Mouse (Mus musculus): ENCODE data around the gene Atxn7. TPM values are rescaled to one million over a fixed set of nuclear protein-coding genes. Genes with fewer than 3 reads are reported as not detected.

Atxn7 gene
- polyA plus RNA-seq, 1 experiment from 2014 or later: 4.9 TPM

GRCm38 (mm10) chr14:13960482-13961325, 536 bp upstream of the Atxn7 start:
- Histone ChIP-seq H3K27ac (peak overlapping the region; percentile 88), H3K4me2 (peak overlapping the region; percentile 58), H3K4me3 (peak overlapping the region; percentile 87), H3K9me3 (no peaks in the 10 kb centered on the region), H3K36me3 (peaks cover 5% of the 10 kb centered on the region; the same call in 1 of the 2 replicates), H3K4me1 (peaks cover 11% of the 10 kb centered on the region; the same call in 1 of the 2 replicates), H3K27me3 (no peaks in the 10 kb centered on the region), H3K9ac (peak overlapping the region; percentile 96)
- peak; percentile 78 for ATAC-seq (ENCODE audit: insufficient number of reproducible peaks, low FRiP score, low TSS enrichment, low read depth)
- under 1% methylated on average over 64 of the region's 75 CpGs for WGBS

- Histone ChIP-seq H3K4me1 (peaks cover 11% of the 10 kb centered on the region; the same call in 1 of the 2 replicates), H3K9me3 (no peaks in the 10 kb centered on the region), H3K27ac (no peak overlapping the region), H3K9ac (no peak overlapping the region), H3K27me3 (no peaks in the 10 kb centered on the region), H3K4me2 (no peak overlapping the region), H3K4me3 (no peak overlapping the region), H3K36me3 (no peaks in the 10 kb centered on the region)
- ATAC-seq (ENCODE audit: insufficient number of reproducible peaks, low FRiP score, low TSS enrichment, low read depth): no peak
- WGBS: 92% methylated on average over 6 of the region's 6 CpGs
Measured at GRCm38 (mm10) chr14:13962476-13962875, 1.2 kb downstream of the Atxn7 start.

DNA sequence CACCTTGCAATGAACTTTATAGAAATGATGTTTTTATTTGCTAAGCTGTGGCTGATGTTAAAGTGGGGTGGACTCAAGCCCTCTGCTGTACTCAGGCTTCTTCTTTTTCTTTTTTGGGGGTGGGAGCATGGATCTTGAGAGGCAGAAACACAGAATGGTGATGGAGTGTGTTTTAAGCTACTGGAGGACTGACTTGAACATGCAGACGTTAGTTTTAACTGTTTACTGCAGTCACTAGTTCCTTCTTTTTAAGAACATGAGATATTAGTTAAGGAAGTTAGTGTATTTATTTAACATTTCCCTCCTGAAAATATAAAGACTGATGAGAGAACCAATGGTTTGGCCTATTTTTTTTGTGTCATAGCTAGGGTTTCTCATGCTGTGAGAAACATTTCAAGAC, 2.3 kb downstream of the Atxn7 start:
- ATAC-seq (ENCODE audit: insufficient number of reproducible peaks, low FRiP score, low TSS enrichment, low read depth): no peak

GRCm38 (mm10) chr14:13967607-13968006, 6.4 kb downstream of the Atxn7 start:
- WGBS: 53% methylated on average over 1 of the region's 1 CpGs
- no peak for ATAC-seq (ENCODE audit: insufficient number of reproducible peaks, low FRiP score, low TSS enrichment, low read depth)
- Histone ChIP-seq H3K9me3 (no peaks in the 10 kb centered on the region), H3K27ac (no peak overlapping the region), H3K36me3 (no peaks in the 10 kb centered on the region), H3K4me3 (no peak overlapping the region), H3K27me3 (no peaks in the 10 kb centered on the region), H3K9ac (no peak overlapping the region), H3K4me1 (no peaks in the 10 kb centered on the region), H3K4me2 (no peak overlapping the region)

More for the DNA sequence above, 2.3 kb downstream of the Atxn7 start:
- Histone ChIP-seq H3K27me3 (no peaks in the 10 kb centered on the region), H3K36me3 (no peaks in the 10 kb centered on the region), H3K4me3 (no peak overlapping the region), H3K4me2 (no peak overlapping the region), H3K27ac (no peak overlapping the region), H3K9me3 (no peaks in the 10 kb centered on the region), H3K9ac (no peak overlapping the region), H3K4me1 (peaks cover 11% of the 10 kb centered on the region; the same call in 1 of the 2 replicates)
- WGBS: 70% methylated on average over 1 of the region's 1 CpGs

DNA sequence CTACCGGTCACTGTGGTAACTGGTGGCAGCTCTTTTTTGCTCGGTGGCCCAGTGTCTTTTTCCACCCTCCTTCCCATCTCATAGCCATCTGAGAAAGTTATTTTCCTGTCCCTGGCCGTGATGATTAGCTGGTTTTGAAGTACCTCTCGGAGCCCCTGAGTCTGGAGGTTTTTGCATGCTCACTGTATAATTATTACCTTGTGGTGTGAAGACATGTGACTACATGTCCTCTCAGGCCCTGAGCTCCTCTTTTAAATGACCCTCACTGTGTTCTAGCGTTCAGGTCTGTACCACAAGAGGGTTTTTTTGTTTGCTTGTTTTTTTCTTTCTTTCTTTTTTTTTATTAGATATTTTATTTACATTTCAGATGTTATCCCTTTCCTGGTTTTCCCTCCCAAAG, 7.2 kb downstream of the Atxn7 start:
- H3K9me3 ChIP-seq: no peaks in the 10 kb centered on the region
- H3K27ac ChIP-seq: no peak overlapping the region
- no peaks in the 10 kb centered on the region for H3K36me3 ChIP-seq
- no peaks in the 10 kb centered on the region for H3K27me3 ChIP-seq
- WGBS: 52% methylated on average over 5 of the region's 5 CpGs
- no peak overlapping the region for H3K4me3 ChIP-seq
- no peaks in the 10 kb centered on the region for H3K4me1 ChIP-seq
- no peak overlapping the region for H3K4me2 ChIP-seq
- no peak overlapping the region for H3K9ac ChIP-seq
- ATAC-seq (ENCODE audit: insufficient number of reproducible peaks, low FRiP score, low TSS enrichment, low read depth): no peak

- Histone ChIP-seq H3K4me3 (no peak overlapping the region), H3K9ac (no peak overlapping the region), H3K36me3 (no peaks in the 10 kb centered on the region), H3K9me3 (no peaks in the 10 kb centered on the region), H3K27ac (no peak overlapping the region), H3K27me3 (no peaks in the 10 kb centered on the region), H3K4me1 (no peaks in the 10 kb centered on the region), H3K4me2 (no peak overlapping the region)
- 49% methylated on average over 3 of the region's 3 CpGs for WGBS
- no peak for ATAC-seq (ENCODE audit: insufficient number of reproducible peaks, low FRiP score, low TSS enrichment, low read depth)
Measured at GRCm38 (mm10) chr14:13970513-13970912, 9.3 kb downstream of the Atxn7 start.

DNA sequence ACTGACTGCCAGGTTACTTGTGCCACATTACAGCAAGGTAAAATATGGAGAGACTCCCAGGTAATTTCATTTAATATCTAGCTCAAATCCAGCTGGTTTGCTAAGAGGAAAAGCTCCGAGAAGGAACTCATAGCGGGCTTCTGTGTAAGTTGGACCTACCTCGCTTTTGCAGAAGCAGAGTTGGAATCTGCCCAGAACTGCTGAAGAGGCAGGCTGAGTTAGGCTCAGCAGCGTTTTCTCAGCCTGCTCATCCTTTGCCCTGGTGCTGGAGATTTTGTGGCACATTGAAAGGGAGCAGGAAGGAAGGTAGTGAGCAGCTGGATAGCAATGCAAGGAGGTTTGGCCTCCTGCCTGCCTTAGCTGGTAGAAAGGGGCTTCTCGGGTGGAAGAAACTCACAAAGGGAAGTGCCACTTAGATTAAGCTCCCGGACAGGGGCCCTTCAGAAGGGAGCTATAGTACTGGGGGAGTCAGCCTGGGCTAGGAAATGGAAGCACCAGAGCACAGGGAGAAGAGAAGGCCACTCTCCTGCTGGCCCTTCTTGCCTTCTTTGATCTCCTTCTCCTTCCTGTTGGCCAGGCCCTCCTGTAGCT, 10.5 kb downstream of the Atxn7 start:
- H3K9me3 ChIP-seq: no peaks in the 10 kb centered on the region
- no peak overlapping the region for H3K4me3 ChIP-seq
- H3K27ac ChIP-seq: no peak overlapping the region
- H3K27me3 ChIP-seq: no peaks in the 10 kb centered on the region
- WGBS: 49% methylated on average over 6 of the region's 6 CpGs
- no peaks in the 10 kb centered on the region for H3K4me1 ChIP-seq
- ATAC-seq (ENCODE audit: insufficient number of reproducible peaks, low FRiP score, low TSS enrichment, low read depth): no peak
- H3K4me2 ChIP-seq: no peak overlapping the region
- H3K9ac ChIP-seq: no peak overlapping the region
- H3K36me3 ChIP-seq: no peaks in the 10 kb centered on the region

GRCm38 (mm10) chr14:13977498-13977897, 16.3 kb downstream of the Atxn7 start:
- H3K9me3 ChIP-seq: no peaks in the 10 kb centered on the region
- H3K4me3 ChIP-seq: no peak overlapping the region
- H3K9ac ChIP-seq: no peak overlapping the region
- WGBS: 64% methylated on average over 1 of the region's 1 CpGs
- no peak overlapping the region for H3K27ac ChIP-seq
- H3K4me1 ChIP-seq: no peaks in the 10 kb centered on the region
- H3K4me2 ChIP-seq: no peak overlapping the region
- ATAC-seq (ENCODE audit: insufficient number of reproducible peaks, low FRiP score, low TSS enrichment, low read depth): no peak
- H3K36me3 ChIP-seq: no peaks in the 10 kb centered on the region
- no peaks in the 10 kb centered on the region for H3K27me3 ChIP-seq

DNA sequence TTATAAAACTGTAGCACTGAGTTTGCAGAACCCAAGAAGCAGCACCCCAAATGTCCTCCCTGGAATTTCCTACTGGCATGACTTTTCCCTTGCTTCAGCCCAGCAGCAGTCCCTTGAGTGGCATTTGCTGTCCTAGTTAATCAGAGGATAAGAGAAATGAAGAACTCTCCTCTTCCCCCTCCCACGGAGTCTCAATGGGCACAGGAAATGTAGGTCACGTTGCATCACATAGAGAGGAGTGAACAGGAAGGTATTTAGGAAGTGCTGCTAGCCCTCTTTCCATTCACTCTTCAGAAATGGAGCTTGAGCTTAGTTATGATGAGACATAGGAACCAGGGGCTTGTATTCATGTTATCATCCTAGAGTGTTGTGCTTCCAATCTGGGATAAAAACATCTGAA, 20.0 kb downstream of the Atxn7 start:
- Histone ChIP-seq H3K4me2 (no peak overlapping the region), H3K4me1 (no peaks in the 10 kb centered on the region), H3K4me3 (no peak overlapping the region), H3K9ac (no peak overlapping the region), H3K27ac (no peak overlapping the region), H3K36me3 (no peaks in the 10 kb centered on the region), H3K27me3 (no peaks in the 10 kb centered on the region), H3K9me3 (no peaks in the 10 kb centered on the region)
- 39% methylated on average over 2 of the region's 2 CpGs for WGBS
- no peak for ATAC-seq (ENCODE audit: insufficient number of reproducible peaks, low FRiP score, low TSS enrichment, low read depth)

DNA sequence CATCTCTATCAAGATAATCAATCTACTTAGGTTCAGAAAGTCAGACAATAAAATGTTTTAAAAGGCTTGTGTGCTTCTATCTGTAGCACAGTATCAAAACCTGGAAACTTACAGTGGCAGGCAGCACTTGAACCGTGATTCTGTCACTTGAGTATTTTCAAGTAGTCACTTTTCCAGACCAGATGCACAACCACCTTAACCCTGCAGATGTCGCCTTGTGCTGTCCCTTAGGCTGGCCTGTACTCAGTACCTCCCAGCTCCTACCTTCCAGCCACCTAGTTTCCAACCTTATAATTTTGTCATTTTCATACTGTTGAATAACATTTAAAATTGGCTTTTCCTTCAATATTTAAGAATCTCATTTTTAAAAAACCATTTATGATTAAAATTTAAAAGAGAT, 20.9 kb downstream of the Atxn7 start:
- H3K9me3 ChIP-seq: no peaks in the 10 kb centered on the region
- ATAC-seq (ENCODE audit: insufficient number of reproducible peaks, low FRiP score, low TSS enrichment, low read depth): no peak
- no peaks in the 10 kb centered on the region for H3K27me3 ChIP-seq
- H3K4me3 ChIP-seq: no peak overlapping the region
- H3K4me1 ChIP-seq: no peaks in the 10 kb centered on the region
- H3K9ac ChIP-seq: no peak overlapping the region
- no peaks in the 10 kb centered on the region for H3K36me3 ChIP-seq
- H3K27ac ChIP-seq: no peak overlapping the region
- no peak overlapping the region for H3K4me2 ChIP-seq
- WGBS: 55% methylated on average over 2 of the region's 2 CpGs

- no peak for ATAC-seq (ENCODE audit: insufficient number of reproducible peaks, low FRiP score, low TSS enrichment, low read depth)
- H3K27ac ChIP-seq: no peak overlapping the region
- no peak overlapping the region for H3K9ac ChIP-seq
- no peaks in the 10 kb centered on the region for H3K27me3 ChIP-seq
- no peak overlapping the region for H3K4me2 ChIP-seq
- no peak overlapping the region for H3K4me3 ChIP-seq
- WGBS: 60% methylated on average over 2 of the region's 2 CpGs
- no peaks in the 10 kb centered on the region for H3K36me3 ChIP-seq
- H3K9me3 ChIP-seq: no peaks in the 10 kb centered on the region
- no peaks in the 10 kb centered on the region for H3K4me1 ChIP-seq
Measured at GRCm38 (mm10) chr14:13988397-13988796, 27.2 kb downstream of the Atxn7 start.

DNA sequence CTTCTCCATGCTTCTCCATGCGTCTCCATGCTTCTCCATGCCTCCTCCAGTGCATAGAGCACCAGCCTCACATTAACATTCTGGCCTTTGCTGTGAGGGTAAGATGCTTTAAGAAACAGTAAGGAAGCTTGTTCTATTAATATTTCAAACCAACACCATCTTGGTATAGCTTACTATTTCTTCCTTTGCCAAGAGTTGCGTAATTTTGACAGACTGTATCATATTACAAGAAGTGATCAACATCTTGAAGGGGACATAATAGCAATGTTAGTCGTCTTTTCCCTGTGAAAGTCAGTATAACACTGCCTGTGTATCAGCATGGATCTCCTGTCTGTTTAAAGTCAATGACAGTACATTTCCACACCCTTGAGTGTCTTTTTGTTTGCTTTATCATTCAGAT, 29.5 kb downstream of the Atxn7 start:
- no peaks in the 10 kb centered on the region for H3K36me3 ChIP-seq
- H3K4me2 ChIP-seq: no peak overlapping the region
- WGBS: 79% methylated on average over 3 of the region's 3 CpGs
- no peak overlapping the region for H3K4me3 ChIP-seq
- ATAC-seq (ENCODE audit: insufficient number of reproducible peaks, low FRiP score, low TSS enrichment, low read depth): no peak
- H3K4me1 ChIP-seq: no peaks in the 10 kb centered on the region
- H3K9ac ChIP-seq: no peak overlapping the region
- H3K27me3 ChIP-seq: no peaks in the 10 kb centered on the region
- H3K27ac ChIP-seq: no peak overlapping the region
- no peaks in the 10 kb centered on the region for H3K9me3 ChIP-seq
